Comparison of ENCODE assay signal across 8 mouse cellular contexts in genomic region chr2:91927826-91928533, GRCm38 (mm10). TPM values are rescaled to one million over a fixed set of nuclear protein-coding genes. Genes with fewer than 3 reads are reported as not detected.
DNase-seq lines count a peak whose midpoint lies in the region; ATAC-seq and TF ChIP-seq lines count a peak whose summit lies in the region.

No protein-coding gene starts in this region.

- H3K27ac ChIP-seq in embryonic facial prominence, embryonic 12.5 days = no peak overlapping the region
- H3K27ac ChIP-seq in heart, postnatal 0 days (ENCODE audit: low read depth) = no peak overlapping the region
- H3K27ac ChIP-seq in lung, embryonic 15.5 days = no peak overlapping the region

- H3K27me3 ChIP-seq in embryonic facial prominence, embryonic 12.5 days = peaks cover 22% of the 10 kb centered on the region
- peaks cover 23% of the 10 kb centered on the region for H3K27me3 ChIP-seq in heart, postnatal 0 days (ENCODE audit: control insufficient read depth, insufficient read depth, low read length)
- peaks cover 22% of the 10 kb centered on the region for H3K27me3 ChIP-seq in lung, embryonic 15.5 days

- 43% methylated on average over 34 of the region's 34 CpGs for WGBS in embryonic facial prominence, embryonic 12.5 days
- 39% methylated on average over 34 of the region's 34 CpGs for WGBS in heart, postnatal 0 days
- 40% methylated on average over 34 of the region's 34 CpGs for WGBS in large intestine, adult 2 months
- WGBS in lung, embryonic 15.5 days = 40% methylated on average over 34 of the region's 34 CpGs

- peak; percentile 85 for DNase-seq in ES-CJ7 (ENCODE audit: low read depth, low spot score)
- DNase-seq in adrenal gland, postnatal 14 days = peak; percentile 92
- DNase-seq in heart, postnatal 0 days (ENCODE audit: low spot score) = no peak
- peak; percentile 74 for DNase-seq in large intestine, adult 2 months (ENCODE audit: low read depth, low spot score)
- peak; percentile 62 for DNase-seq in retina, postnatal 7 days (ENCODE audit: low read depth, low spot score)
- peak; percentile 50 to 69 for DNase-seq in urinary bladder, postnatal 36 days (ENCODE audit: low spot score in 2 of 2)

- H3K4me3 ChIP-seq in embryonic facial prominence, embryonic 12.5 days = no peak overlapping the region
- peak overlapping the region; percentile 10 for H3K4me3 ChIP-seq in heart, postnatal 0 days (ENCODE audit: low read depth, low read length)
- H3K4me3 ChIP-seq in lung, embryonic 15.5 days = no peak overlapping the region

- no peaks in the 10 kb centered on the region for H3K9me3 ChIP-seq in embryonic facial prominence, embryonic 12.5 days
- H3K9me3 ChIP-seq in heart, postnatal 0 days (replicated peaks; ENCODE audit: control insufficient read depth, low read length) = no peaks in the 10 kb centered on the region
- H3K9me3 ChIP-seq in lung, embryonic 15.5 days = no peaks in the 10 kb centered on the region

- no peak overlapping the region for H3K9ac ChIP-seq in embryonic facial prominence, embryonic 12.5 days
- no peak overlapping the region for H3K9ac ChIP-seq in heart, postnatal 0 days (replicated peaks; ENCODE audit: low read depth, low read length)
- H3K9ac ChIP-seq in lung, embryonic 15.5 days = no peak overlapping the region

- H3K36me3 ChIP-seq in embryonic facial prominence, embryonic 12.5 days = peaks cover 14% of the 10 kb centered on the region; the same call in 1 of the 2 replicates
- 0 out of 2 replicates have a peak, but pooled peaks cover 2% of the 10 kb centered on the region for H3K36me3 ChIP-seq in heart, postnatal 0 days (replicated peaks; ENCODE audit: control insufficient read depth, insufficient read depth, low read length)
- 0 out of 2 replicates have a peak, but pooled peaks cover 5% of the 10 kb centered on the region for H3K36me3 ChIP-seq in lung, embryonic 15.5 days

- no peak for ATAC-seq in embryonic facial prominence, embryonic 12.5 days (ENCODE audit: insufficient number of reproducible peaks, insufficient read depth, low FRiP score, low TSS enrichment)
- no peak for ATAC-seq in heart, postnatal 0 days (ENCODE audit: insufficient read depth, low read depth)
- ATAC-seq in lung, embryonic 15.5 days (ENCODE audit: borderline replicate concordance, extremely low read depth, low FRiP score, low TSS enrichment) = no peak

- no peak for TF ChIP-seq EP300 in heart, postnatal 0 days (IDR thresholded peaks at IDR 0.05; ENCODE audit: low read depth)

- H3K4me1 ChIP-seq in embryonic facial prominence, embryonic 12.5 days = peaks cover 22% of the 10 kb centered on the region
- peaks cover 18% of the 10 kb centered on the region for H3K4me1 ChIP-seq in heart, postnatal 0 days (ENCODE audit: control insufficient read depth, insufficient read depth)
- H3K4me1 ChIP-seq in lung, embryonic 15.5 days = peaks cover 46% of the 10 kb centered on the region

- peak; percentile 57 for TF ChIP-seq CTCF in heart, postnatal 0 days (IDR thresholded peaks at IDR 0.05; ENCODE audit: low read depth)

- H3K4me2 ChIP-seq in embryonic facial prominence, embryonic 12.5 days (replicated peaks) = peak overlapping the region; percentile 25; the same call in 1 of the 2 replicates
- H3K4me2 ChIP-seq in heart, postnatal 0 days (ENCODE audit: low read depth, low read length) = peak overlapping the region; percentile 32
- peak overlapping the region; percentile 28 for H3K4me2 ChIP-seq in lung, embryonic 15.5 days

RNA-seq across cellular contexts. Expression of gene Chrm4, which starts 0.9 kb away (rescaled TPM):
- total RNA-seq in adrenal gland, postnatal 14 days (2021) = 1.2 and 1.5 TPM in 2 replicates
- 0.65 and 1.2 TPM in 2 replicates for polyA plus RNA-seq in embryonic facial prominence, embryonic 12.5 days (2016; fragmentation: Nextera tagmentation; extraction: Ambion mirVana)
- total RNA-seq in heart, postnatal 0 days (2014; rRNA removed; ENCODE audit: low replicate concordance) = 0.27 TPM in 1 of 2 replicates, not detected in the other
- not detected in 2 replicates for polyA plus RNA-seq in heart, postnatal 0 days (2015; fragmentation: Nextera tagmentation; extraction: Ambion mirVana)
- polyA plus RNA-seq in large intestine, adult 2 months (2012; rRNA removed) = 3.1 and 4.8 TPM in 2 replicates
- 0.14 TPM in 1 of 2 replicates, not detected in the other for polyA plus RNA-seq in lung, embryonic 15.5 days (2015; fragmentation: Nextera tagmentation; extraction: Ambion mirVana)

RNA-seq across cellular contexts. Expression of gene Mdk, which starts 4.1 kb away (rescaled TPM):
- 14.6 and 17.5 TPM in 2 replicates for total RNA-seq in adrenal gland, postnatal 14 days (2021)
- polyA plus RNA-seq in embryonic facial prominence, embryonic 12.5 days (2016; fragmentation: Nextera tagmentation; extraction: Ambion mirVana) = 1,900 and 1,964 TPM in 2 replicates
- 18.5 and 48.2 TPM in 2 replicates for total RNA-seq in heart, postnatal 0 days (2014; rRNA removed; ENCODE audit: low replicate concordance)
- 100 and 119 TPM in 2 replicates for polyA plus RNA-seq in heart, postnatal 0 days (2015; fragmentation: Nextera tagmentation; extraction: Ambion mirVana)
- polyA plus RNA-seq in large intestine, adult 2 months (2012; rRNA removed) = 5.8 and 7.8 TPM in 2 replicates
- 858 and 992 TPM in 2 replicates for polyA plus RNA-seq in lung, embryonic 15.5 days (2015; fragmentation: Nextera tagmentation; extraction: Ambion mirVana)

RNA-seq across cellular contexts. Expression of gene Gm9821, which starts 17.5 kb away (rescaled TPM):
- total RNA-seq in adrenal gland, postnatal 14 days (2021) = not detected in 2 replicates
- polyA plus RNA-seq in embryonic facial prominence, embryonic 12.5 days (2016; fragmentation: Nextera tagmentation; extraction: Ambion mirVana) = 0.36 and 0.73 TPM in 2 replicates
- not detected in 2 replicates for total RNA-seq in heart, postnatal 0 days (2014; rRNA removed; ENCODE audit: low replicate concordance)
- polyA plus RNA-seq in heart, postnatal 0 days (2015; fragmentation: Nextera tagmentation; extraction: Ambion mirVana) = 0.89 and 0.93 TPM in 2 replicates
- polyA plus RNA-seq in large intestine, adult 2 months (2012; rRNA removed) = not detected in 2 replicates
- polyA plus RNA-seq in lung, embryonic 15.5 days (2015; fragmentation: Nextera tagmentation; extraction: Ambion mirVana) = 0.35 and 0.75 TPM in 2 replicates

RNA-seq across cellular contexts. Expression of gene Dgkz, which starts 47.7 kb away (rescaled TPM):
- total RNA-seq in adrenal gland, postnatal 14 days (2021) = 56.4 and 79.0 TPM in 2 replicates
- polyA plus RNA-seq in embryonic facial prominence, embryonic 12.5 days (2016; fragmentation: Nextera tagmentation; extraction: Ambion mirVana) = 39.1 and 40.8 TPM in 2 replicates
- total RNA-seq in heart, postnatal 0 days (2014; rRNA removed; ENCODE audit: low replicate concordance) = 77.0 and 77.9 TPM in 2 replicates
- polyA plus RNA-seq in heart, postnatal 0 days (2015; fragmentation: Nextera tagmentation; extraction: Ambion mirVana) = 24.0 and 26.2 TPM in 2 replicates
- polyA plus RNA-seq in large intestine, adult 2 months (2012; rRNA removed) = 204 and 245 TPM in 2 replicates
- 52.3 and 54.0 TPM in 2 replicates for polyA plus RNA-seq in lung, embryonic 15.5 days (2015; fragmentation: Nextera tagmentation; extraction: Ambion mirVana)

Comparison
In these comparisons a context has a peak if more than half of its experiments do, and no peak if none do; other contexts are left out.
1. RNA of gene Mdk, which starts 4.1 kb away (polyA plus RNA-seq): 1,900 to 1,964 TPM in embryonic facial prominence, embryonic 12.5 days, 858 to 992 TPM in lung, embryonic 15.5 days and 100 to 119 TPM in heart, postnatal 0 days; 5.8 to 7.8 TPM in large intestine, adult 2 months; every median in the first group is over 10 times any median in the second.
2. Peak in every context shown above with its lines, with median percentiles within 50 percentile points of each other: H3K4me2 ChIP-seq.